Mouse (Mus musculus): ENCODE data around the gene Tspan11.

- no peak for TF ChIP-seq CTCF (IDR thresholded peaks at IDR 0.05; ENCODE audit: low read depth)
- no peak for TF ChIP-seq EP300 (IDR thresholded peaks at IDR 0.05; ENCODE audit: low read depth)
Measured at GRCm38 (mm10) chr6:127886916-127887315, 473 bp upstream of the Tspan11 start.
